Mouse (Mus musculus) testis, adult 2 months (tissue): ENCODE results near the gene Hoxb5.

Experiments used
- CTCF ChIP-seq: fragments of 200-500 bp; IDR thresholded peaks from 2 replicates; pipeline ENCODE4 v1.5.1; 2012; ENCODE audit warnings: low read depth, mild to moderate bottlenecking, inconsistent platforms, low read length, moderate library complexity; ENCODE audit not compliant: control insufficient read depth, insufficient read depth, insufficient replicate concordance
- POLR2A ChIP-seq: fragments of 200-500 bp; IDR thresholded peaks from 2 replicates; pipeline ENCODE4 v1.6.1; 2012; ENCODE audit warnings: low read depth, mild to moderate bottlenecking, inconsistent platforms, low read length, moderate library complexity; ENCODE audit not compliant: control insufficient read depth

DNA sequence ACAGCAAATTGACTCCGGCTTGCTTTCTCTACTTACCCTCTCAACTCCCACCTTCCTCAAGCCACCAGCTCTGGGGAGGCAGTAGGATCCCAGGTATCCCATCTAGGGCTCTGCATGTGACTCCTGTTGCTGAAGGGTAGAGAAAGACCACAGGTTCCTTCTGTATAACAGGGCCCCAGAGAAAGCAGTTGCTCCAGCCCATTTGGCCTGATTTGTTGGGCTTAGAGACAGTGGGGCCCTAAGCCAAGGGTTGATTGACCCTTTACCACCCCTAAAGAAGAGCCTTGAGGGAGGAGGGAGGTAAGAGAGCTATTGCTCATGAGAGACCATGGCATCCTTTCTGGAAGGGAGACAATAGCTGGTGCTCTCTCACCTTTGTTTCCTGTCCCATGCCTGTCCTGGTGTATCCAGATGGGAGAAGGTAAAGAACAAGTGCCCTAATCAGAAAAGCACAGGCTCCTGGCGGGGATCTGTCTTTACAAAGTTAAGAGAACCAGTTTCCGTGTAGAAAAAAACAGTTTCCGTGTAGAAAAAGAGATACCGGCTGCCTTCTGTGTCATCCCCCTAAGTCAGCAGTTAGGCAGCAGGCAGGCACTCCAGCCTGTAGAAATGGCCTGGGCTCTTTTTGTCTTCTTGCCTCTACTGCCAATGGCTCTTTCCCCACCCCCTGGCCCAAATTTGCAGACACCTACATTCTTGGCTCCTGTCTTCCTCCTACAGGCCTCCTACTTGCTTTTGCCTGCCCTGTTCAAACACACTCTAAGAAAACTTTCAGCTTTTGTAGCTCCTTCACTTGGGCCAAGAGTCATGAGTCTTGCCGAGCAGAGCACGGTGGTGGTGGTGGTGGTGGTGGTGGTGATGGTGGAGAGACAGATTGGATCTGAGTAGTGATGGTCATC, 36.1 kb downstream of the Hoxb5 start:
- TF ChIP-seq CTCF: no peak
- TF ChIP-seq POLR2A: no peak
